Mouse (Mus musculus) heart, embryonic 11.5 days (tissue): ENCODE data around the gene Lrrk1. TPM values are rescaled to one million over a fixed set of nuclear protein-coding genes. Genes with fewer than 3 reads are reported as not detected.

Source experiments
- ATAC-seq: fragments of 200-750 bp; cut with Nextera tagmentation; replicated peaks from 2 replicates; pipeline ENCODE4 v1.8.0; 2017; ENCODE audit warnings: moderate library complexity; ENCODE audit not compliant: insufficient number of reproducible peaks, low FRiP score, low TSS enrichment
- H3K27ac ChIP-seq: fragments of 300-500 bp; sonication (generic); 2 replicates; pipeline ENCODE4 v1.5.1; 2014; ENCODE audit warnings: mild to moderate bottlenecking, low read depth, low read length
- H3K27me3 ChIP-seq: fragments of 300-500 bp; sonication (generic); 2 replicates; pipeline ENCODE4 v1.6.1; 2014; ENCODE audit warnings: mild to moderate bottlenecking, low read length, mixed read lengths; ENCODE audit not compliant: control insufficient read depth, insufficient read depth
- H3K36me3 ChIP-seq: fragments of 300-500 bp; sonication (generic); 2 replicates; pipeline ENCODE4 v1.6.1; 2014; ENCODE audit warnings: mild to moderate bottlenecking, low read length, moderate library complexity, mixed read lengths; ENCODE audit not compliant: control insufficient read depth, insufficient read depth
- H3K4me1 ChIP-seq: fragments of 300-500 bp; sonication (generic); 2 replicates; pipeline ENCODE4 v1.6.1; 2014; ENCODE audit warnings: low read length; ENCODE audit not compliant: control insufficient read depth, insufficient read depth
- H3K4me2 ChIP-seq: fragments of 300-500 bp; sonication (generic); 2 replicates; pipeline ENCODE4 v1.6.1; 2014; ENCODE audit warnings: mild to moderate bottlenecking, moderate library complexity
- H3K4me3 ChIP-seq: fragments of 300-500 bp; sonication (generic); 2 replicates; pipeline ENCODE4 v1.5.1; 2014; ENCODE audit warnings: low read depth, low read length
- H3K9ac ChIP-seq: fragments of 300-500 bp; sonication (generic); 2 replicates; pipeline ENCODE4 v1.6.1; 2014; ENCODE audit warnings: mild to moderate bottlenecking, low read depth, low read length, moderate library complexity
- H3K9me3 ChIP-seq: fragments of 300-500 bp; sonication (generic); replicated peaks from 2 replicates; pipeline ENCODE4 v1.6.1; 2016; ENCODE audit warnings: low read length; ENCODE audit not compliant: control insufficient read depth
- WGBS: fragments of 180-500 bp; shearing (Covaris S2); extraction: QIAGEN DNeasy Blood & Tissue Kit; methylation state at CpG from one replicate; pipeline ENCODE4 v1.1.7; 2014; ENCODE audit not compliant: insufficient replicate concordance; 5-methylcytosine and 5-hydroxymethylcytosine counted together
- polyA plus RNA-seq: library from polyadenylated mRNA; unstranded; fragments of >200 nt; fragmentation: Nextera tagmentation; extraction: Ambion mirVana; gene quantifications from 2 replicates; pipeline ENCODE4 v1.2.1, GENCODE M21; 2014

The Lrrk1 gene
- polyA plus RNA-seq, 1 experiment from 2014 or later: 6.3 TPM

- Histone ChIP-seq H3K9me3 (no peaks in the 10 kb centered on the region), H3K4me3 (peak overlapping the region; percentile 74), H3K4me1 (no peaks in the 10 kb centered on the region), H3K9ac (peak overlapping the region; percentile 94), H3K27me3 (no peaks in the 10 kb centered on the region), H3K4me2 (peak overlapping the region; percentile 92), H3K36me3 (no peaks in the 10 kb centered on the region), H3K27ac (peak overlapping the region; percentile 50)
- ATAC-seq: 0 out of 2 replicates have a peak, but pooled peaks have one; percentile 51
- 9% methylated on average over 28 of the region's 28 CpGs for WGBS
Measured at GRCm38 (mm10) chr7:66388621-66389532, 727 bp upstream of the Lrrk1 start.

DNA sequence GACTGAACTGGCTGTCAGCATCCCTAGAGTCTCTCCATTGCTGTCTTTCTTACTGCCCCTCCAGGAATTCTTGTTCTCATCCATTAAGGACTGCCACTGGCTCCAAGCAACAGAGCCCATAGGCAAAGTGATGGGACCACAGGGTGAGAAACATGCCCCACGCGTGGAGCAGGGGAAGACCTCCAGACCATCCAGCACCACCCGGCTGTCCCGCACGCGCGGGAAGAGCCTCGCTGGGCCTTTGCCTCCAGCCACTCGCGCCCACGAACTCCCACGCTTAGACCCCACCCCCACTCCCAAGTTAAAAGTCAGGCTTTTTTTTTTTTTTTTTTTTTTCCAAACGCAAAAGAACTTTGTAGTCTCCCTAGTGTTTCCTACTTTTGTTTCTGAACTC is 734 bp downstream of the Lrrk1 start:
- H3K4me3 ChIP-seq: peak overlapping the region; percentile 74
- 3% methylated on average over 13 of the region's 13 CpGs for WGBS
- no peaks in the 10 kb centered on the region for H3K4me1 ChIP-seq
- peak overlapping the region; percentile 92 for H3K4me2 ChIP-seq
- no peak for ATAC-seq
- no peaks in the 10 kb centered on the region for H3K27me3 ChIP-seq
- no peaks in the 10 kb centered on the region for H3K36me3 ChIP-seq
- H3K9me3 ChIP-seq: no peaks in the 10 kb centered on the region
- H3K27ac ChIP-seq: no peak overlapping the region
- H3K9ac ChIP-seq: peak overlapping the region; percentile 94

GRCm38 (mm10) chr7:66386411-66386810 is 1.7 kb downstream of the Lrrk1 start:
- Histone ChIP-seq H3K4me1 (no peaks in the 10 kb centered on the region), H3K27ac (no peak overlapping the region), H3K9me3 (no peaks in the 10 kb centered on the region), H3K36me3 (no peaks in the 10 kb centered on the region), H3K9ac (no peak overlapping the region), H3K4me3 (no peak overlapping the region), H3K4me2 (no peak overlapping the region), H3K27me3 (no peaks in the 10 kb centered on the region)
- WGBS: 91% methylated on average over 6 of the region's 6 CpGs
- ATAC-seq: no peak

- ATAC-seq: no peak
- Histone ChIP-seq H3K4me2 (no peak overlapping the region), H3K36me3 (no peaks in the 10 kb centered on the region), H3K4me1 (no peaks in the 10 kb centered on the region), H3K9ac (no peak overlapping the region), H3K27ac (no peak overlapping the region), H3K27me3 (no peaks in the 10 kb centered on the region), H3K9me3 (no peaks in the 10 kb centered on the region), H3K4me3 (no peak overlapping the region)
- WGBS: 92% methylated on average over 12 of the region's 12 CpGs
Measured at GRCm38 (mm10) chr7:66385826-66386225, 2.3 kb downstream of the Lrrk1 start.

- H3K36me3 ChIP-seq: no peaks in the 10 kb centered on the region
- H3K4me1 ChIP-seq: no peaks in the 10 kb centered on the region
- H3K27ac ChIP-seq: no peak overlapping the region
- H3K27me3 ChIP-seq: no peaks in the 10 kb centered on the region
- no peak overlapping the region for H3K4me2 ChIP-seq
- no peak overlapping the region for H3K4me3 ChIP-seq
- no peaks in the 10 kb centered on the region for H3K9me3 ChIP-seq
- WGBS: 79% methylated on average over 8 of the region's 8 CpGs
- ATAC-seq: no peak
- H3K9ac ChIP-seq: no peak overlapping the region
Measured at GRCm38 (mm10) chr7:66384891-66385290, 3.3 kb downstream of the Lrrk1 start.

GRCm38 (mm10) chr7:66384213-66384612 is 3.9 kb downstream of the Lrrk1 start:
- no peaks in the 10 kb centered on the region for H3K27me3 ChIP-seq
- H3K27ac ChIP-seq: no peak overlapping the region
- no peaks in the 10 kb centered on the region for H3K9me3 ChIP-seq
- H3K36me3 ChIP-seq: no peaks in the 10 kb centered on the region
- H3K4me1 ChIP-seq: no peaks in the 10 kb centered on the region
- no peak overlapping the region for H3K4me3 ChIP-seq
- WGBS: 72% methylated on average over 5 of the region's 5 CpGs
- no peak overlapping the region for H3K9ac ChIP-seq
- ATAC-seq: no peak
- no peak overlapping the region for H3K4me2 ChIP-seq

GRCm38 (mm10) chr7:66376560-66376959 is 11.6 kb downstream of the Lrrk1 start:
- ATAC-seq: no peak
- H3K27me3 ChIP-seq: no peaks in the 10 kb centered on the region
- H3K9ac ChIP-seq: no peak overlapping the region
- H3K4me3 ChIP-seq: no peak overlapping the region
- 59% methylated on average over 10 of the region's 10 CpGs for WGBS
- no peak overlapping the region for H3K4me2 ChIP-seq
- H3K36me3 ChIP-seq: no peaks in the 10 kb centered on the region
- no peak overlapping the region for H3K27ac ChIP-seq
- 0 out of 2 replicates have a peak, but pooled peaks cover 2% of the 10 kb centered on the region for H3K4me1 ChIP-seq
- H3K9me3 ChIP-seq: no peaks in the 10 kb centered on the region

DNA sequence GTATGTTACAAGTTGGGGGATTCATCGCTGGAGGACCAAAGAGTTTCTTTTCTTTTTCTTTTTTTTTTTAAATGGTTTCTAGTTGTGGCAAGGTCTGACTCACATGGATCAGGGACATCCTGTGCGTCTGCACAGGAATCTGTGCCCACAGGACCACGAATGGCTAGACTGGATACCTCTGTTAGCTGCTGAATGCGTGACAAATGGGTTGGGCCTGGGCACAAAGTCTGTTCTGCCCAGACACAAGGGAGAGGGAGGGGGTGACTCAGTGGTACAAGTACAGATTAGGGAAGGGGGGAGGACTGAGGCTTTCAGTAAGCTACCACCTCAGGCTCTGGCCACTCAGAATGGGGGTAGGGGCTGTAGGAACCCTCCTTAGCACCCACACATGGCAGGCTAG is 12.4 kb downstream of the Lrrk1 start:
- H3K9ac ChIP-seq: no peak overlapping the region
- 0 out of 2 replicates have a peak, but pooled peaks cover 2% of the 10 kb centered on the region for H3K4me1 ChIP-seq
- no peak overlapping the region for H3K27ac ChIP-seq
- no peaks in the 10 kb centered on the region for H3K27me3 ChIP-seq
- ATAC-seq: no peak
- WGBS: 75% methylated on average over 4 of the region's 4 CpGs
- H3K4me2 ChIP-seq: no peak overlapping the region
- no peaks in the 10 kb centered on the region for H3K36me3 ChIP-seq
- H3K4me3 ChIP-seq: no peak overlapping the region
- H3K9me3 ChIP-seq: no peaks in the 10 kb centered on the region

GRCm38 (mm10) chr7:66373391-66373790 is 14.8 kb downstream of the Lrrk1 start:
- H3K9me3 ChIP-seq: no peaks in the 10 kb centered on the region
- peaks cover 7% of the 10 kb centered on the region; the same call in 1 of the 2 replicates for H3K4me1 ChIP-seq
- no peaks in the 10 kb centered on the region for H3K36me3 ChIP-seq
- ATAC-seq: no peak
- no peaks in the 10 kb centered on the region for H3K27me3 ChIP-seq
- H3K4me2 ChIP-seq: no peak overlapping the region
- no peak overlapping the region for H3K4me3 ChIP-seq
- H3K9ac ChIP-seq: no peak overlapping the region
- no peak overlapping the region for H3K27ac ChIP-seq
- WGBS: 69% methylated on average over 3 of the region's 3 CpGs
